Mouse (Mus musculus): ENCODE measurements around the gene Tubgcp5. TPM values are rescaled to one million over a fixed set of nuclear protein-coding genes. Genes with fewer than 3 reads are reported as not detected.

Gene Tubgcp5
- polyA plus RNA-seq, 1 experiment, result 5.9 TPM

GRCm38 (mm10) chr7:55858836-55859517 lies 65.0 kb downstream of the Tubgcp5 start:
- Histone ChIP-seq H3K27ac (ENCODE audit: control insufficient read depth, insufficient read depth, low read length) (no peak overlapping the region), H3K27me3 (ENCODE audit: control insufficient read depth, insufficient read depth, low read length) (no peaks in the 10 kb centered on the region), H3K4me3 (ENCODE audit: control insufficient read depth, insufficient read depth, low read length) (no peak overlapping the region), H3K4me1 (replicated peaks; ENCODE audit: control insufficient read depth, insufficient read depth, low read length) (no peaks in the 10 kb centered on the region), H3K36me3 (ENCODE audit: control insufficient read depth, insufficient read depth, low read length) (no peaks in the 10 kb centered on the region)
- 93% methylated on average over 3 of the region's 3 CpGs for WGBS
- no peak for DNase-seq
- TF ChIP-seq POLR2A (IDR thresholded peaks at IDR 0.05; ENCODE audit: control insufficient read depth, extremely low read depth, insufficient read depth, low read length, poor library complexity) (no peak), CTCF (IDR thresholded peaks at IDR 0.05; ENCODE audit: borderline replicate concordance, control insufficient read depth, extremely low read depth, insufficient read depth, low read length, poor library complexity) (no peak)

GRCm38 (mm10) chr7:55859518-55859872 lies 65.5 kb downstream of the Tubgcp5 start:
- Histone ChIP-seq H3K27me3 (ENCODE audit: control insufficient read depth, insufficient read depth, low read length) (no peaks in the 10 kb centered on the region), H3K36me3 (ENCODE audit: control insufficient read depth, insufficient read depth, low read length) (no peaks in the 10 kb centered on the region), H3K4me1 (replicated peaks; ENCODE audit: control insufficient read depth, insufficient read depth, low read length) (no peaks in the 10 kb centered on the region), H3K4me3 (ENCODE audit: control insufficient read depth, insufficient read depth, low read length) (no peak overlapping the region), H3K27ac (ENCODE audit: control insufficient read depth, insufficient read depth, low read length) (no peak overlapping the region)
- TF ChIP-seq CTCF (IDR thresholded peaks at IDR 0.05; ENCODE audit: borderline replicate concordance, control insufficient read depth, extremely low read depth, insufficient read depth, low read length, poor library complexity) (no peak), POLR2A (IDR thresholded peaks at IDR 0.05; ENCODE audit: control insufficient read depth, extremely low read depth, insufficient read depth, low read length, poor library complexity) (no peak)
- WGBS, result 94% methylated on average over 2 of the region's 2 CpGs
- DNase-seq, result no peak

- no peak for DNase-seq
- Histone ChIP-seq H3K36me3 (ENCODE audit: control insufficient read depth, insufficient read depth, low read length) (no peaks in the 10 kb centered on the region), H3K4me3 (ENCODE audit: control insufficient read depth, insufficient read depth, low read length) (no peak overlapping the region), H3K27me3 (ENCODE audit: control insufficient read depth, insufficient read depth, low read length) (no peaks in the 10 kb centered on the region), H3K4me1 (replicated peaks; ENCODE audit: control insufficient read depth, insufficient read depth, low read length) (no peaks in the 10 kb centered on the region), H3K27ac (ENCODE audit: control insufficient read depth, insufficient read depth, low read length) (no peak overlapping the region)
- 94% methylated on average over 6 of the region's 6 CpGs for WGBS
- TF ChIP-seq POLR2A (IDR thresholded peaks at IDR 0.05; ENCODE audit: control insufficient read depth, extremely low read depth, insufficient read depth, low read length, poor library complexity), result no peak
- TF ChIP-seq CTCF (IDR thresholded peaks at IDR 0.05; ENCODE audit: borderline replicate concordance, control insufficient read depth, extremely low read depth, insufficient read depth, low read length, poor library complexity), result no peak
These were observed 66.0 kb downstream of the Tubgcp5 start for GRCm38 (mm10) chr7:55859956-55860355.

- no peak for DNase-seq
- no peak overlapping the region for H3K27ac ChIP-seq (ENCODE audit: control insufficient read depth, insufficient read depth, low read length)
- H3K4me3 ChIP-seq (ENCODE audit: control insufficient read depth, insufficient read depth, low read length), result no peak overlapping the region
- 97% methylated on average over 4 of the region's 4 CpGs for WGBS
- no peak for TF ChIP-seq CTCF (IDR thresholded peaks at IDR 0.05; ENCODE audit: borderline replicate concordance, control insufficient read depth, extremely low read depth, insufficient read depth, low read length, poor library complexity)
- no peak for TF ChIP-seq POLR2A (IDR thresholded peaks at IDR 0.05; ENCODE audit: control insufficient read depth, extremely low read depth, insufficient read depth, low read length, poor library complexity)
- no peaks in the 10 kb centered on the region for H3K36me3 ChIP-seq (ENCODE audit: control insufficient read depth, insufficient read depth, low read length)
- no peaks in the 10 kb centered on the region for H3K4me1 ChIP-seq (replicated peaks; ENCODE audit: control insufficient read depth, insufficient read depth, low read length)
- no peaks in the 10 kb centered on the region for H3K27me3 ChIP-seq (ENCODE audit: control insufficient read depth, insufficient read depth, low read length)
These were observed 67.2 kb downstream of the Tubgcp5 start for GRCm38 (mm10) chr7:55861175-55861574.

- no peaks in the 10 kb centered on the region for H3K36me3 ChIP-seq (ENCODE audit: control insufficient read depth, insufficient read depth, low read length)
- DNase-seq, result no peak
- no peaks in the 10 kb centered on the region for H3K4me1 ChIP-seq (replicated peaks; ENCODE audit: control insufficient read depth, insufficient read depth, low read length)
- H3K4me3 ChIP-seq (ENCODE audit: control insufficient read depth, insufficient read depth, low read length), result no peak overlapping the region
- no peak for TF ChIP-seq CTCF (IDR thresholded peaks at IDR 0.05; ENCODE audit: borderline replicate concordance, control insufficient read depth, extremely low read depth, insufficient read depth, low read length, poor library complexity)
- TF ChIP-seq POLR2A (IDR thresholded peaks at IDR 0.05; ENCODE audit: control insufficient read depth, extremely low read depth, insufficient read depth, low read length, poor library complexity), result no peak
- no peaks in the 10 kb centered on the region for H3K27me3 ChIP-seq (ENCODE audit: control insufficient read depth, insufficient read depth, low read length)
- no peak overlapping the region for H3K27ac ChIP-seq (ENCODE audit: control insufficient read depth, insufficient read depth, low read length)
These were observed 71.1 kb downstream of the Tubgcp5 start for GRCm38 (mm10) chr7:55865044-55865443.

GRCm38 (mm10) chr7:55865750-55866416 lies 71.9 kb downstream of the Tubgcp5 start:
- Histone ChIP-seq H3K36me3 (ENCODE audit: control insufficient read depth, insufficient read depth, low read length) (no peaks in the 10 kb centered on the region), H3K27me3 (ENCODE audit: control insufficient read depth, insufficient read depth, low read length) (no peaks in the 10 kb centered on the region), H3K4me3 (ENCODE audit: control insufficient read depth, insufficient read depth, low read length) (no peak overlapping the region), H3K27ac (ENCODE audit: control insufficient read depth, insufficient read depth, low read length) (no peak overlapping the region), H3K4me1 (replicated peaks; ENCODE audit: control insufficient read depth, insufficient read depth, low read length) (no peaks in the 10 kb centered on the region)
- no peak for TF ChIP-seq POLR2A (IDR thresholded peaks at IDR 0.05; ENCODE audit: control insufficient read depth, extremely low read depth, insufficient read depth, low read length, poor library complexity)
- TF ChIP-seq CTCF (IDR thresholded peaks at IDR 0.05; ENCODE audit: borderline replicate concordance, control insufficient read depth, extremely low read depth, insufficient read depth, low read length, poor library complexity), result no peak
- DNase-seq, result no peak
- WGBS, result 91% methylated on average over 8 of the region's 8 CpGs
